Mouse (Mus musculus) granulocyte monocyte progenitor cell, adult 5-6 weeks (primary cell): ENCODE results near the gene Patl2. TPM values are rescaled to one million over a fixed set of nuclear protein-coding genes. Genes with fewer than 3 reads are reported as not detected.
A peak's percentile ranks its signal among the peaks of the same experiment; 100 is the strongest.
"Not testable (repeated sequence)": the region's sequence is repeated elsewhere in the genome, so short reads cannot be mapped to it uniquely, and the experiment has no call there.

ENCODE experiments used
- ATAC-seq: replicated peaks from 2 replicates; pipeline ENCODE4 v1.8.0; 2016; ENCODE audit warnings: mild to moderate bottlenecking, moderate TSS enrichment, inconsistent platforms; ENCODE audit not compliant: poor library complexity, severe bottlenecking
- total RNA-seq, 2 experiments: library from RNA; stranded (forward) in 1 of 2; stranded (reverse) in 1 of 2; fragments of 200-712, 200-1000 nt in 1 of 2; fragments of >200 nt in 1 of 2; fragmentation: Nextera tagmentation in 1 of 2; gene quantifications; 2 replicates each; pipeline ENCODE4 v1.2.3; 2014 to 2017

Patl2 gene
- total RNA-seq (2014; fragmentation: Nextera tagmentation): not detected in 2 replicates
- total RNA-seq (2017): not detected in 2 replicates

GRCm38 (mm10) chr2:122186106-122186505, at the start of gene Patl2, which contains the start of gene Terb2:
Patl2 (minus strand) TSS chr2:122186189.
Terb2 (plus strand) TSS chr2:122186272.
- no peak for ATAC-seq

GRCm38 (mm10) chr2:122235425-122235824, 49.4 kb upstream of the Patl2 start:
- no peak for ATAC-seq

- ATAC-seq: peak; percentile 91
Measured at GRCm38 (mm10) chr2:122234611-122235288, 48.8 kb upstream of the Patl2 start, which contains the start of gene Sord. Sord (plus strand) TSS chr2:122234749.

GRCm38 (mm10) chr2:122233759-122234557, 48.0 kb upstream of the Patl2 start:
- ATAC-seq: peak; percentile 28

- ATAC-seq: no peak
Measured at GRCm38 (mm10) chr2:122233341-122233740, 47.4 kb upstream of the Patl2 start.

DNA sequence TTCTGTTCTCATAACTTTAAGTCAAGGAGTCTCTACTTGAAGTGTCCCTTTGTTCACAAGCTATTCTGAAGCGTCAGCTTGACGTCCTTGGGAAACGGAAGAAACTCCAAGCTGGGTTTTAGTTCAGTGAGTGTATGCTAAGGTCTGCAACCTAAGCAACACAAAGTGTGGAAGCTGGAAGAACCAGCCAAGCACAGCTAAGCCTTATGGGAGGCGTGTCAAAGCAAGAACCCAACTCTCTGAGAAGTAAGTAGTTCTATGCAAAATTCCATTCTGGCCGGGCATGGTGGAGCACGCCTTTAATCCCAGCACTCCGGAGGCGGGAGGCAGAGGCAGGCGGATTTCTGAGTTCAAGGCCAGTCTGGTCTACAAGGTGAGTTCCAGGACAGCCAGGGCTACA, 45.6 kb upstream of the Patl2 start:
- no peak for ATAC-seq

GRCm38 (mm10) chr2:122230395-122230794, 44.4 kb upstream of the Patl2 start:
- ATAC-seq: no peak

DNA sequence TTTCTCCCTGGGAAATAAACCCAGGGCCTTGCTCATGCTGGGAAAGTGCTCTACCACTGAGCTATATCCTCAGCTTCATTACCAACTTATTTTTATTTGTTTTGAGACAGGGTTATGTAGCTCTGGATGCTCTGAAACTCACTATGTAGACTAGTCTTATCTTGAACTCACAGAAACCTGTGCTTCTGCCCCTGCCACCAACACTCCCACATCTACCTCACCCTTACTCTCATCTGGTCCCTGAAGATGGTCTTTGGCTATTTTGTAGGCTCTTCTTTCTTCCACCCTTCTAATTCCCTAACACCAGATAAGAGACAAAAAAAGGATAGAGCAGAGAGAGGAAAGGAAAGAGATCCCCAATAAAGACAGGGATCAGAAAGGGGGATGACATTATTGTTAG, 37.7 kb upstream of the Patl2 start:
- no peak for ATAC-seq

- peak; percentile 71 for ATAC-seq
Measured at GRCm38 (mm10) chr2:122222272-122222671, 36.3 kb upstream of the Patl2 start.

DNA sequence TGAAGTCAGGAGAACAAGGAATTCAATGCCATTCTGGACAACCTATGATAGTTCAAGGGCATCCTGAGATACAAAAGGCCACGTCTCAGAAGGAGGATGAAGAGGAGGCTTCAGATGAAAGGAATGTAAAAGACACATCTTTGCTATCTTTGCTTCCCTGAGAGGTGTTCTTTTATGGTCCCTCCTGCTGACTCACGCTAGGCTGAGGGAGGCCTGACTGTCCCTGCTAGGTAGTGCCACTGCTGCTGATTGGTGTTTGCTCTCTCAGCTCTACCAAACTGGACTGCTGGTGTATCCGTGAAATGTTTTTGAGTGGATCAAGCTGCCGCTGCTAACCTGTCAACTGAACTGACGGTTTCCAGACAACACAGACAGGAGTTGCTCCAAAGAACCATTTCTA, 35.8 kb upstream of the Patl2 start:
- ATAC-seq: no peak

DNA sequence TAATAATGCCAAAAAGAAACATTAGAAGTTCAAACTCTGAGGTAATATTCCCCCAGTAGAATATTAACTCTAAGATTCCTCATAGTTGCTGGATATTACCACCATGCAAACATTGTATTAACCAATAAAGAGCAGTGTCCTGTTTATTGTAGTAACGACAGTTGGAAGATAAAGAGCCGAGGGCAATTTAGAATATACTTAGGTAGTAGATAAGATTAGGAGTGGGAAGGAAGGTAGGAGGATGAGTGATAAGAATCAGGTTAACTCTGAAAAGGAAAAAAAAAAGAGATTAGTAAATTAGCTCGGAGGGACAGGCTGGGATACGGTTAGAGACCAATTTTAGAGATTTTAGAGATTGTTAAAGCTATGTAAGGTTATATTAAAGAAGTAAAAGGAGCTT, 35.4 kb upstream of the Patl2 start:
- no peak for ATAC-seq

DNA sequence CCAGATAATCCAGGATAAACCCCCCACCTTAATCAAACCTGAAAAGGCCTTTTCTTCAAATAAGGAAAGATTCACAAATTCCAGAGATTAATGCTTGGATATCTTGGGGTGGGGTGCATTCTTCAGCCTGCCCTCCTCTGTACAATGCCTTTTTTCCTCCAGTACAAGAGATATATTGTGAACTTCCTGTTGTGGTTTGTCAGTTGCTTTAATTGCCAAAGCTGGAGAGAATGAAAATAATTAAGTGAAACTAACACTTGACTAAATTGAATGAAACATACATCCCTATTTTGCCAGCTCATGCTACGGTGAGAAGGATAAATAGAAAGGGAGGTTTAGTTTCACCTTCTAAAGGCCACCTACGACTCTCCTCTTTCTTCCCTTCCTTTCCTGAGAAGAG, 32.2 kb upstream of the Patl2 start:
- peak; percentile 80 for ATAC-seq

- ATAC-seq: not testable (repeated sequence)
Measured at GRCm38 (mm10) chr2:122217075-122217474, 31.1 kb upstream of the Patl2 start.

DNA sequence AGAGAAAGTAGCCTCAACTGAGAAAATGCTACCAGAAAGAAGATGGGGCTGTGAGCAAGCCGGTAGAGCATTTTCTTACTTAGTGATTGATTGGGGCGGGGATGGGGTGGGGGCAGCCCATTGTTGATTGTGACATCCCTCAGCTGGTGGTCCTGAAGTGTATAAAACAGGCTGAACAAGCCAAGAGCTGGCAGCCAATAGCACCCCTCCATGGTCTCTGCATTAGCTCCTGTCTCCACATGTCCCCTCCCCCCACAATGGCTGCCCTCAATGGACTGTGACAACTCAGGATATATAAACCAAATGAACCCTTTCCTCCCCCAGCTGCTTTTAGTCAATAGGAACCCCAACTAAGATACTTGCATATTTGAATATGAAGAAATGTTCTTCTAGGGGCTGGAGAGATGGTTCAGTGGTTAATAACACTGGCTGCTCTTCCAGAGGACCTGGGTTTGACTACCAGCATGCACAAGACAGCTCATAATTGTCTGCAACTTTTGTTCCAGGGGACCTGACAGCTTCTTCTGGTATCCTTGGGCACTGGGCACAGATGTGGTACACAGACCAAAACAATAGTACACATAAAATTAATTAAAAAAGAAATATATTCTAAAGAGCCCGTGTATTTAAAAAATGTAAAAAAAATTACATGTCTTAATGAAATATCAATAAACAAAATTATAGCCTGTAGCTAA, 24.7 kb upstream of the Patl2 start:
- no peak for ATAC-seq

- no peak for ATAC-seq
Measured at GRCm38 (mm10) chr2:122206440-122207107, 20.6 kb upstream of the Patl2 start.

DNA sequence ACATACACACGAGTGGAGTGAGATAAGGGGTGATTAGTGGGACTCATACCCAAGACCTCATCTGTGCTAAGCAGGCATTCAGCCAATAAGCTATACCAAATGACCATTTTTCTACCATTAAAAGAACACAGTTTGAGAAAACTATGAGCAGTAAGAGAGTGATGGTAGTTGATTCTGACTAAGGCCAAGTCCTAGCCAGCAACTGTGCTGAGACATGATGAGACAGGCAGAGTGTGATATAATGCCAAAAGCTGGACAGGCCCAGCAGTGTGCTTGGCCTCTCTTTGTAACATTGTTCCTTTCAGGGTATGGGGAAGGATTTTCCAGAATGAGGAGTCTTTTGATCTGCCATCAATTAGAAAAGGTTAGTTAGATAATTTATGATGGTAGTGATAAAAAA, 15.5 kb upstream of the Patl2 start:
- ATAC-seq: no peak

GRCm38 (mm10) chr2:122194509-122194929, 8.5 kb upstream of the Patl2 start:
- ATAC-seq: peak; percentile 77

DNA sequence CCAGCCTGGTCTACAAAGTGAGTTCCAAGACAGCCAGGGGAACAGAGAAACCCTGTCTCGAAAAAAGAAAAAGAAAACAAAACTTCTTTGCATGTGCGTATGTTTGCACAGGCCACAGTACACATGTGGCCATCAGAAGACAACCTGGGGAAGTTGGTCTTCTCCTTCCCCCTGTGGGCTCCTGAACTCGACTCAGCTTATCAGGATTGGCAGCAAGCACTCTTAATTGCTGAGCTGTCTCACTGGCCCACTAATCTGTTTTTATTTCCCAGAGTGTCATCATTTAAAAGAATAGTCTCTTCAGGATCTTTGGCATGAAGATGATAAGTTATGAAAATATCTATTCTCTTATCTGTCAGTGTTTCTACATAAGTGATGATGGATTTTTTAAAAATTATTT, 5.9 kb upstream of the Patl2 start:
- no peak for ATAC-seq

- ATAC-seq: no peak
Measured at GRCm38 (mm10) chr2:122186751-122187150, 762 bp upstream of the Patl2 start.

- ATAC-seq: peak; percentile 88
Measured at GRCm38 (mm10) chr2:122185086-122185485, 903 bp downstream of the Patl2 start.
